Mouse (Mus musculus) ES-E14 (cell line): ENCODE measurements at regions not wholly inside any gene's neighbourhood (a gene's known extent, or its start where the extent isn't known, plus 50 kb on each side); places are given as distances from the start of the nearest gene placed in this dataset.

Experiments used
- DNase-seq: peaks from one replicate; pipeline ENCODE4 v3.0.0-alpha.2; 2013; ENCODE audit warnings: low read depth, low spot score
- H3K27ac ChIP-seq: 2 replicates; pipeline ENCODE4 v1.5.1; 2012; ENCODE audit warnings: low read depth, mild to moderate bottlenecking, low read length, moderate library complexity, mixed read lengths; ENCODE audit not compliant: poor library complexity, insufficient read depth, severe bottlenecking
- H3K36me3 ChIP-seq: 2 replicates; pipeline ENCODE4 v1.6.1; 2012; ENCODE audit warnings: mild to moderate bottlenecking, low read length, moderate library complexity, mixed read lengths; ENCODE audit not compliant: control insufficient read depth, poor library complexity, insufficient read depth, severe bottlenecking
- H3K4me1 ChIP-seq, 2 experiments: fragments of 150-350 bp in 1 of 2; sonication (generic) in 1 of 2; 2 replicates each; pipeline ENCODE4 v1.6.1; 2012; ENCODE audit warnings: low read length in 2 of 2, mild to moderate bottlenecking in 1 of 2, mixed read lengths in 1 of 2; ENCODE audit not compliant: control insufficient read depth in 2 of 2, insufficient read depth in 2 of 2, poor library complexity in 1 of 2
- H3K4me3 ChIP-seq, 2 experiments: fragments of 150-350 bp in 1 of 2; sonication (generic) in 1 of 2; 2 replicates each; pipeline ENCODE4 v1.5.1; 2012; ENCODE audit warnings: low read length in 2 of 2, low read depth in 1 of 2, mild to moderate bottlenecking in 1 of 2, mixed read lengths in 1 of 2; ENCODE audit not compliant: insufficient read depth in 1 of 2, poor library complexity in 1 of 2, severe bottlenecking in 1 of 2
- H3K9ac ChIP-seq: 2 replicates; pipeline ENCODE4 v1.6.1; 2012; ENCODE audit warnings: low read depth, mild to moderate bottlenecking, low read length, mixed read lengths; ENCODE audit not compliant: poor library complexity, insufficient read depth, severe bottlenecking
- H3K9me3 ChIP-seq: fragments of 150-350 bp; sonication (generic); 2 replicates; pipeline ENCODE4 v1.6.1; 2012; ENCODE audit warnings: low read depth, mild to moderate bottlenecking, low read length; ENCODE audit not compliant: control insufficient read depth, insufficient read depth
- CHD2 ChIP-seq: IDR thresholded peaks from 2 replicates; pipeline ENCODE4 v1.6.1; 2014; ENCODE audit warnings: mild to moderate bottlenecking, low read depth, low read length, inconsistent platforms
- HCFC1 ChIP-seq: IDR thresholded peaks from 2 replicates; pipeline ENCODE4 v1.6.1; 2012; ENCODE audit warnings: low read length, inconsistent platforms, borderline replicate concordance; ENCODE audit not compliant: insufficient read depth
- MAFK ChIP-seq: IDR thresholded peaks from 2 replicates; pipeline ENCODE4 v1.6.1; 2014; ENCODE audit warnings: mild to moderate bottlenecking, low read depth, low read length, inconsistent platforms; ENCODE audit not compliant: insufficient read depth
- ZC3H11A ChIP-seq: IDR thresholded peaks from 2 replicates; pipeline ENCODE4 v1.6.1; 2012; ENCODE audit warnings: low read depth, mild to moderate bottlenecking, inconsistent platforms, low read length, borderline replicate concordance
- ZNF384 ChIP-seq: IDR thresholded peaks from 2 replicates; pipeline ENCODE4 v1.6.1; 2012; ENCODE audit warnings: low read depth, low read length, inconsistent platforms
- in situ Hi-C, 2 experiments: fragments of 600-800 bp; cut with MboI; formaldehyde crosslinking; loops; one replicate each; pipeline ENCODE4 v1.15.1; 2025; ENCODE audit warnings: low sequenced_read_pairs in 2 of 2, inconsistent platforms in 1 of 2; ENCODE audit not compliant: unreplicated experiment in 2 of 2

- H3K9ac ChIP-seq, result no peak overlapping the region
- no peak overlapping the region for H3K4me3 ChIP-seq
- no peak for DNase-seq
- H3K27ac ChIP-seq, result no peak overlapping the region
- in situ Hi-C loops, result no loop called here
- TF ChIP-seq CHD2 (no peak), HCFC1 (no peak), MAFK (no peak), ZC3H11A (peak; percentile 65; the same call in 1 of the 2 replicates), ZNF384 (no peak)
- no peaks in the 10 kb centered on the region for H3K9me3 ChIP-seq
- no peaks in the 10 kb centered on the region for H3K4me1 ChIP-seq
- no peaks in the 10 kb centered on the region for H3K36me3 ChIP-seq
Measured at GRCm38 (mm10) chr8:24278391-24278790, 447.3 kb downstream of the Adam3 start.

GRCm38 (mm10) chr8:24261359-24261758 lies 464.3 kb downstream of the Adam3 start:
- no peaks in the 10 kb centered on the region for H3K9me3 ChIP-seq
- in situ Hi-C loops, result no loop called here
- TF ChIP-seq HCFC1, result no peak
- TF ChIP-seq ZC3H11A, result no peak
- no peak for TF ChIP-seq ZNF384
- TF ChIP-seq CHD2, result no peak
- no peak for TF ChIP-seq MAFK
- H3K4me3 ChIP-seq, result no peak overlapping the region
- H3K4me1 ChIP-seq, result no peaks in the 10 kb centered on the region
- H3K36me3 ChIP-seq, result no peaks in the 10 kb centered on the region
- no peak overlapping the region for H3K27ac ChIP-seq
- H3K9ac ChIP-seq, result no peak overlapping the region
- no peak for DNase-seq

DNA sequence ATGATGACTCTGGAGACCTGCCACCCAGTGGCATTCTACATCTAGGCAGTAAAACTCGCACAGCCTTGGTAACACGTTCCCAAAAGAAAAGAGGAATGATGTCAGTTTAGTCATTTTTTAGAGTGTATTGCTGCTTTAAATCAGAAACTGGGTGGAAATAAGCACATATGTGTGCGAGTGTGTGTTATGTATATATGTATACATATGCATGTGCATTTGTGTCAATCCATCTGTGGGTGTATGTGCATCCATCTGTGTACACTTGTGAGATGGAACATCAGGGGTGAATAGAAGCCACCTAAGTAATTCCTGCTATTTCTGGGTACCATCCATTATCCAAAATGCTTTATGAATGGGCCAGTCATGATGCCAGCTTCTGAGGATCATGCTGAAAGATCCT lies 467.0 kb downstream of the Adam3 start:
- no peak overlapping the region for H3K9ac ChIP-seq
- in situ Hi-C loops, result no loop called here
- no peaks in the 10 kb centered on the region for H3K4me1 ChIP-seq
- H3K9me3 ChIP-seq, result no peaks in the 10 kb centered on the region
- TF ChIP-seq ZC3H11A (no peak), MAFK (no peak), ZNF384 (no peak), HCFC1 (no peak), CHD2 (no peak)
- H3K27ac ChIP-seq, result no peak overlapping the region
- DNase-seq, result no peak
- H3K36me3 ChIP-seq, result no peaks in the 10 kb centered on the region
- no peak overlapping the region for H3K4me3 ChIP-seq

GRCm38 (mm10) chr8:24242211-24242610 lies 483.4 kb downstream of the Adam3 start:
- no peaks in the 10 kb centered on the region for H3K36me3 ChIP-seq
- no peak overlapping the region for H3K9ac ChIP-seq
- no peak overlapping the region for H3K4me3 ChIP-seq
- no peaks in the 10 kb centered on the region for H3K4me1 ChIP-seq
- in situ Hi-C loops, result loop anchor here in 1 of 2 experiments (10.0 kb wide), 1 partner anchor 647 kb away; no protein-coding TSS in a partner anchor
- no peaks in the 10 kb centered on the region for H3K9me3 ChIP-seq
- DNase-seq, result no peak
- no peak overlapping the region for H3K27ac ChIP-seq
- TF ChIP-seq ZNF384 (no peak), HCFC1 (no peak), ZC3H11A (no peak), MAFK (no peak), CHD2 (no peak)
